ENCODE assay signal across 8 mouse cellular contexts in the genomic region with DNA sequence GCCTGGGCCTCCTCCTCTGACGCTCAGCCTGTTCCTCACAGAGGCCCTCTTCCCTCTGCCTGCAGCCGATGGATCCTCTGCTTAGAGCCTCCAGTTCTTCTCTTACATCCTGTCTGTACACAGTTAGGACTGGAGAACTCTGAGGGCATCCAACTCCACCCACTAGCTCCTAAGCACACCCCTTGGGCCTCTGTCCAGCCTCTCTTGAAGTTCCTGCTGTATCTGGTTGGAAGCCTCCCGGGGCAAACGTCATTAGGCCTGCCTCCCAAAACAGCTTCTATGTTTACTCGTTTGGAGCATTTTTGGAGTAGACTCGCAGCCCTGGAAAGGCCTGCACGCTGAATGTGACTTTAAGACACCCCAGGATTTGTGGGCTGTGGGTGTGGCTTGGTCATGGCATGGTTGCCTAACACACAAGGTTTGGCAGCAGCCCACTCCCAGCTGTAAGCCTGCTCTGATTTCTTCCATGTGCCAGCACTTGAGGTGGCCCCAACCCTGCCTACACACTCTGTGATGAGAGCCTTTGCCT. TPM values are rescaled to one million over a fixed set of nuclear protein-coding genes. Genes with fewer than 3 reads are reported as not detected.
DNase-seq lines count a peak whose midpoint lies in the region; ATAC-seq and TF ChIP-seq lines count a peak whose summit lies in the region.

TSS of gene Fcgrt (minus strand) at position 200 of the 529 bp plus-strand sequence.

- TF ChIP-seq EP300 in MEL (IDR thresholded peaks at IDR 0.05; ENCODE audit: low read depth in 1 of 2, low read length in 2 of 2): no peak

- DNase-seq in MEL (ENCODE audit: low read depth, low spot score): peak; percentile 67
- peak; percentile 93 to 94 for DNase-seq in adrenal gland, postnatal 36 days
- DNase-seq in frontal cortex, postnatal 10 days (ENCODE audit: low spot score in 2 of 2): peak; percentile 58 to 61
- DNase-seq in hindbrain, embryonic 11.5 days (ENCODE audit: low spot score): no peak
- peak in 1 of 2 experiments; percentile 67 for DNase-seq in layer of hippocampus, postnatal 14 days (ENCODE audit: low spot score in 2 of 2)
- peak; percentile 99 for DNase-seq in lung, postnatal 10 days
- DNase-seq in right cerebral cortex, postnatal 25 days: peak; percentile 41
- DNase-seq in thymus, postnatal 25 days: no peak

- no peaks in the 10 kb centered on the region for H3K36me3 ChIP-seq in MEL (ENCODE audit: control insufficient read depth in 1 of 2, insufficient read depth in 2 of 2, low read length in 2 of 2)
- H3K36me3 ChIP-seq in hindbrain, embryonic 11.5 days (ENCODE audit: control insufficient read depth, insufficient read depth, low read length): no peaks in the 10 kb centered on the region

- no peak for ATAC-seq in hindbrain, embryonic 11.5 days (ENCODE audit: low FRiP score)

- no peak within 1 kb of the TSS for H3K4me2 ChIP-seq in hindbrain, embryonic 11.5 days (replicated peaks; ENCODE audit: low read depth, low read length)

- TF ChIP-seq CTCF in MEL (IDR thresholded peaks at IDR 0.05 in 2 of 3, conservative IDR thresholded peaks at IDR 0.05 in 1 of 3; ENCODE audit: control insufficient read depth in 1 of 3, insufficient read depth in 1 of 3, low read depth in 2 of 3, low read length in 3 of 3, poor library complexity in 1 of 3, severe bottlenecking in 1 of 3): no peak

- WGBS in hindbrain, embryonic 11.5 days: 81% methylated on average over 7 of the region's 7 CpGs

- no peak for TF ChIP-seq POLR2A in MEL (IDR thresholded peaks at IDR 0.05; ENCODE audit: control insufficient read depth in 1 of 2, insufficient read depth in 1 of 2, low read depth in 1 of 2, low read length in 2 of 2, poor library complexity in 1 of 2)

- no peak within 1 kb of the TSS for H3K27ac ChIP-seq in MEL (ENCODE audit: control insufficient read depth, low read depth, low read length)
- H3K27ac ChIP-seq in hindbrain, embryonic 11.5 days (ENCODE audit: low read depth, low read length): no peak within 1 kb of the TSS

- H3K4me3 ChIP-seq in MEL (ENCODE audit: control insufficient read depth in 1 of 2, insufficient read depth in 1 of 2, low read depth in 2 of 2, low read length in 2 of 2): no peak within 1 kb of the TSS
- no peak within 1 kb of the TSS for H3K4me3 ChIP-seq in hindbrain, embryonic 11.5 days (ENCODE audit: low read depth, low read length)

- H3K9me3 ChIP-seq in MEL (replicated peaks; ENCODE audit: insufficient read depth, low read length): no peaks in the 10 kb centered on the region
- no peaks in the 10 kb centered on the region for H3K9me3 ChIP-seq in hindbrain, embryonic 11.5 days (ENCODE audit: control insufficient read depth, low read length)

- no peak for TF ChIP-seq RAD21 in MEL (IDR thresholded peaks at IDR 0.05; ENCODE audit: low read depth, low read length)

- H3K27me3 ChIP-seq in MEL (ENCODE audit: control insufficient read depth in 1 of 2, insufficient read depth in 2 of 2, low read length in 2 of 2): no peaks in the 10 kb centered on the region
- H3K27me3 ChIP-seq in hindbrain, embryonic 11.5 days (ENCODE audit: control insufficient read depth, insufficient read depth, low read length): no peaks in the 10 kb centered on the region

- no peaks in the 10 kb centered on the region for H3K79me2 ChIP-seq in MEL (ENCODE audit: control insufficient read depth, insufficient read depth, low read length, poor library complexity)

- H3K4me1 ChIP-seq in MEL (ENCODE audit: control insufficient read depth in 1 of 2, insufficient read depth in 2 of 2, low read length in 2 of 2): peaks cover 0 to 8% of the 10 kb centered on the region in 2 experiments; a peak in 2 of 4 replicates
- no peaks in the 10 kb centered on the region for H3K4me1 ChIP-seq in hindbrain, embryonic 11.5 days (replicated peaks; ENCODE audit: control insufficient read depth, insufficient read depth, low read length)

- no peak within 1 kb of the TSS for H3K9ac ChIP-seq in MEL (ENCODE audit: control insufficient read depth, low read depth, low read length, poor library complexity, severe bottlenecking)
- H3K9ac ChIP-seq in hindbrain, embryonic 11.5 days (ENCODE audit: low read depth, low read length): no peak within 1 kb of the TSS

TF ChIP-seq in MEL, 35 proteins besides CTCF, POLR2A, EP300 and RAD21:
- TF ChIP-seq HCFC1 (IDR thresholded peaks at IDR 0.05; ENCODE audit: low read depth, low read length) (no peak), USF2 (IDR thresholded peaks at IDR 0.05; ENCODE audit: borderline replicate concordance in 1 of 2, insufficient read depth in 1 of 2, low read depth in 1 of 2, low read length in 2 of 2) (no peak), MAFK (IDR thresholded peaks at IDR 0.05; ENCODE audit: borderline replicate concordance, low read depth, low read length) (no peak), ZC3H11A (IDR thresholded peaks at IDR 0.05; ENCODE audit: low read depth, low read length) (no peak), CHD2 (IDR thresholded peaks at IDR 0.05; ENCODE audit: low read length) (no peak), MEF2A (IDR thresholded peaks at IDR 0.05; ENCODE audit: extremely low read depth, insufficient replicate concordance, low read depth, low read length, poor library complexity, severe bottlenecking) (no peak), TBP (IDR thresholded peaks at IDR 0.05; ENCODE audit: low read depth, low read length) (no peak), POLR2AphosphoS5 (IDR thresholded peaks at IDR 0.05; ENCODE audit: borderline replicate concordance, low read depth, low read length) (no peak), KAT2A (conservative IDR thresholded peaks at IDR 0.05; ENCODE audit: low read depth, low read length) (no peak), ZMIZ1 (IDR thresholded peaks at IDR 0.05; ENCODE audit: low read depth, low read length) (no peak), E2F4 (IDR thresholded peaks at IDR 0.05; ENCODE audit: borderline replicate concordance, low read depth, low read length) (no peak), TCF12 (IDR thresholded peaks at IDR 0.05; ENCODE audit: low read depth, low read length) (no peak), POLR2AphosphoS2 (IDR thresholded peaks at IDR 0.05; ENCODE audit: low read length) (no peak), CHD1 (IDR thresholded peaks at IDR 0.05; ENCODE audit: low read depth, low read length) (no peak), RCOR1 (IDR thresholded peaks at IDR 0.05; ENCODE audit: low read depth, low read length) (no peak), ELF1 (IDR thresholded peaks at IDR 0.05; ENCODE audit: low read depth, low read length) (no peak), GATA1 (IDR thresholded peaks at IDR 0.05; ENCODE audit: low read depth, low read length) (no peak)

RNA-seq across cellular contexts. Expression of gene Fcgrt, which starts in this region (rescaled TPM):
- total RNA-seq in MEL (2012; rRNA removed): 0.26 and 0.27 TPM in 2 replicates
- polyA plus RNA-seq in MEL (2012; ENCODE audit: insufficient read depth in 1 of 2, insufficient read length in 2 of 2, low read depth in 1 of 2, low replicate concordance in 2 of 2, missing spikeins in 1 of 2): 1 to 10 TPM in 1 of 2 experiments, not detected in 1; 1.7 TPM
- 100 to 1,000 TPM; 116 to 138 TPM for total RNA-seq in adrenal gland, postnatal 36 days (2021)
- 12.9 and 13.2 TPM in 2 replicates for polyA plus RNA-seq in hindbrain, embryonic 11.5 days (2014; fragmentation: Nextera tagmentation; extraction: Ambion mirVana)
- total RNA-seq in layer of hippocampus, postnatal 14 days (2021): 10 to 100 TPM; 17.1 to 20.9 TPM

Comparison
In these comparisons a context has a peak if more than half of its experiments do, and no peak if none do; other contexts are left out.
1. RNA of gene Fcgrt (total RNA-seq): 116 to 138 TPM in adrenal gland, postnatal 36 days and 17.1 to 20.9 TPM in layer of hippocampus, postnatal 14 days; 0.26 to 0.27 TPM in MEL; every median in the first group is over 10 times any median in the second.
2. RNA of gene Fcgrt (total RNA-seq): 116 to 138 TPM in adrenal gland, postnatal 36 days; 17.1 to 20.9 TPM in layer of hippocampus, postnatal 14 days; every median in the first group is over 4 times any median in the second.
3. DNase-seq: peak in MEL (single experiment), adrenal gland, postnatal 36 days (2 of 2), frontal cortex, postnatal 10 days (2 of 2), lung, postnatal 10 days (single experiment) and right cerebral cortex, postnatal 25 days (single experiment); none in hindbrain, embryonic 11.5 days (single experiment) and thymus, postnatal 25 days (single experiment).